19 mouse cellular contexts compared by ENCODE assay signal in the genomic region with DNA sequence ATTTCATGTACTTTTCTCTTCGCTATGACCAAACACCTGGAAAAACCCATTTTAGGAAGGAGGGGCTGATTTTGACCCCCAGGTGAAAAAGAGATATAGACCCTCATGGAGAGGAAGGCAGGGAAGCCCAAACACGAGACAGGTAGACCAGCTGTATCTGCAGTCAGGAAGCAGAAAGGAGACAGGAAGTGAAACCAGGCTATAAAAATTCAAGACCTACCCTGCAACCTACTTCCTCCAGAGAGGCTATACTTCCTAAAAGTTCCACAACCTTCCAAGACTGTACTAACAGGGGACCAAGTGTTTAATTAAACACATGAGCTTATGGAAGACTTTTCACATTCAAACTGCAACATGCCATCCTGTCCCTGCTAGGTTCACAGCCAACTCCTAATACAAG.
A peak's percentile ranks its signal among the peaks of the same experiment; 100 is the strongest.
DNase-seq lines count a peak whose midpoint lies in the region; ATAC-seq and TF ChIP-seq lines count a peak whose summit lies in the region.
"Had no signal": no experiment of that assay in that cellular context is flagged by ENCODE, and none has a peak within 500 bp of the region (broad histone marks: within the 10 kb centered on the region; RNA-seq: fewer than 3 reads in every experiment).

No protein-coding gene starts in this region.

- peak overlapping the region; percentile 43; the same call in 1 of the 2 replicates for H3K27ac ChIP-seq in heart, embryonic 10.5 days
- H3K27ac ChIP-seq in layer of hippocampus, adult 2 months = peak overlapping the region; percentile 21; the same call in 1 of the 2 replicates
- H3K27ac ChIP-seq in thymus, adult 2 months (ENCODE audit: control insufficient read depth, insufficient read depth, low read length) = no peak overlapping the region
- no peak overlapping the region for H3K27ac ChIP-seq in intestine, embryonic 16.5 days (ENCODE audit: low read length)
- H3K27ac ChIP-seq in hindbrain, embryonic 12.5 days = no peak overlapping the region
- H3K27ac ChIP-seq: forebrain, embryonic 12.5 days; liver, embryonic 15.5 days; neural tube, embryonic 13.5 days had no signal

- ATAC-seq in intestine, embryonic 16.5 days = no peak
- no peak for ATAC-seq in hindbrain, embryonic 12.5 days (ENCODE audit: low FRiP score)
- ATAC-seq: inflammation-experienced regulatory T-cells, adult 6 months had no signal

- no peak overlapping the region for H3K4me2 ChIP-seq in intestine, embryonic 16.5 days (ENCODE audit: low read depth, low read length)
- no peak overlapping the region for H3K4me2 ChIP-seq in hindbrain, embryonic 12.5 days (replicated peaks)
- H3K4me2 ChIP-seq: forebrain, embryonic 12.5 days; liver, embryonic 15.5 days; midbrain, embryonic 11.5 days; neural tube, embryonic 13.5 days had no signal

- WGBS in heart, embryonic 10.5 days = 78% methylated on average over 2 of the region's 2 CpGs
- 45% methylated on average over 2 of the region's 2 CpGs for WGBS in thymus, adult 2 months
- 83% methylated on average over 2 of the region's 2 CpGs for WGBS in intestine, embryonic 16.5 days
- whole genome bisulfite sequencing in hindbrain, embryonic 12.5 days = 93% methylated on average over 2 of the region's 2 CpGs

- no peak overlapping the region for H3K4me3 ChIP-seq in heart, embryonic 10.5 days
- H3K4me3 ChIP-seq in layer of hippocampus, adult 2 months = no peak overlapping the region
- no peak overlapping the region for H3K4me3 ChIP-seq in thymus, adult 2 months (ENCODE audit: control insufficient read depth, insufficient read depth, low read length)
- no peak overlapping the region for H3K4me3 ChIP-seq in intestine, embryonic 16.5 days (ENCODE audit: low read length)
- no peak overlapping the region for H3K4me3 ChIP-seq in hindbrain, embryonic 12.5 days
- H3K4me3 ChIP-seq: forebrain, embryonic 12.5 days; liver, embryonic 15.5 days; neural tube, embryonic 13.5 days had no signal

- no peak for TF ChIP-seq CTCF in layer of hippocampus, adult 2 months (conservative IDR thresholded peaks at IDR 0.05)
- no peak for TF ChIP-seq CTCF in thymus, adult 2 months (IDR thresholded peaks at IDR 0.05; ENCODE audit: borderline replicate concordance, control insufficient read depth, extremely low read depth, insufficient read depth, low read length, poor library complexity)

- no peak for TF ChIP-seq POLR2A in thymus, adult 2 months (IDR thresholded peaks at IDR 0.05; ENCODE audit: control insufficient read depth, extremely low read depth, insufficient read depth, low read length, poor library complexity)

- peaks cover 21% of the 10 kb centered on the region; the same call in 1 of the 2 replicates for H3K4me1 ChIP-seq in heart, embryonic 10.5 days
- H3K4me1 ChIP-seq in thymus, adult 2 months (replicated peaks; ENCODE audit: control insufficient read depth, insufficient read depth, low read length) = peaks cover 7% of the 10 kb centered on the region
- no peaks in the 10 kb centered on the region for H3K4me1 ChIP-seq in intestine, embryonic 16.5 days (ENCODE audit: control insufficient read depth, insufficient read depth, low read length)
- no peaks in the 10 kb centered on the region for H3K4me1 ChIP-seq in hindbrain, embryonic 12.5 days
- H3K4me1 ChIP-seq: forebrain, embryonic 12.5 days; liver, embryonic 15.5 days; neural tube, embryonic 13.5 days had no signal

- H3K36me3 ChIP-seq in heart, embryonic 10.5 days = no peaks in the 10 kb centered on the region
- no peaks in the 10 kb centered on the region for H3K36me3 ChIP-seq in thymus, adult 2 months (ENCODE audit: control insufficient read depth, insufficient read depth, low read length)
- H3K36me3 ChIP-seq in intestine, embryonic 16.5 days (ENCODE audit: control insufficient read depth, insufficient read depth, low read length) = no peaks in the 10 kb centered on the region
- H3K36me3 ChIP-seq in hindbrain, embryonic 12.5 days = no peaks in the 10 kb centered on the region
- H3K36me3 ChIP-seq: forebrain, embryonic 12.5 days; liver, embryonic 15.5 days; neural tube, embryonic 13.5 days had no signal

- no peak for DNase-seq in heart, embryonic 10.5 days (ENCODE audit: low spot score)
- no peak for DNase-seq in heart, adult 18-20 months
- no peak for DNase-seq in layer of hippocampus, adult 2 months (ENCODE audit: low spot score in 2 of 2)
- no peak for DNase-seq in layer of hippocampus, postnatal 36 days
- peak; percentile 12 for DNase-seq in thymus, adult 2 months
- no peak for DNase-seq in thymus, postnatal 0 days (ENCODE audit: low spot score)
- DNase-seq: cerebellum, postnatal 14 days; gastrocnemius, postnatal 36 days; kidney, adult 9 months; kidney, postnatal 4 days; right cerebral cortex, postnatal 25 days had no signal

- H3K9me3 ChIP-seq in heart, embryonic 10.5 days = no peaks in the 10 kb centered on the region
- H3K9me3 ChIP-seq in intestine, embryonic 16.5 days (ENCODE audit: control insufficient read depth, low read length) = no peaks in the 10 kb centered on the region
- no peaks in the 10 kb centered on the region for H3K9me3 ChIP-seq in hindbrain, embryonic 12.5 days (replicated peaks)
- H3K9me3 ChIP-seq: forebrain, embryonic 12.5 days; liver, embryonic 15.5 days; neural tube, embryonic 13.5 days had no signal

- no peaks in the 10 kb centered on the region for H3K27me3 ChIP-seq in heart, embryonic 10.5 days (ENCODE audit: insufficient read depth, poor library complexity, severe bottlenecking)
- no peaks in the 10 kb centered on the region for H3K27me3 ChIP-seq in thymus, adult 2 months (ENCODE audit: control insufficient read depth, insufficient read depth, low read length)
- no peaks in the 10 kb centered on the region for H3K27me3 ChIP-seq in intestine, embryonic 16.5 days (replicated peaks; ENCODE audit: control insufficient read depth, insufficient read depth, low read length)
- no peaks in the 10 kb centered on the region for H3K27me3 ChIP-seq in hindbrain, embryonic 12.5 days
- H3K27me3 ChIP-seq: CH12.LX; forebrain, embryonic 12.5 days; liver, embryonic 15.5 days; neural tube, embryonic 13.5 days had no signal

- H3K9ac ChIP-seq in intestine, embryonic 16.5 days (ENCODE audit: low read depth, low read length) = no peak overlapping the region
- no peak overlapping the region for H3K9ac ChIP-seq in hindbrain, embryonic 12.5 days
- H3K9ac ChIP-seq: forebrain, embryonic 12.5 days; liver, embryonic 15.5 days; neural tube, embryonic 13.5 days had no signal

Comparison
In these comparisons a context has a peak if more than half of its experiments do, and no peak if none do; other contexts are left out.
1. H3K27ac ChIP-seq: peak in heart, embryonic 10.5 days (single experiment) and layer of hippocampus, adult 2 months (single experiment); none in thymus, adult 2 months (single experiment), intestine, embryonic 16.5 days (single experiment) and hindbrain, embryonic 12.5 days (single experiment).